Mouse (Mus musculus) kidney, adult 9 months (tissue): Measurements from ENCODE around the gene Hs6st2.

Experiments
- DNase-seq: peaks from one replicate; pipeline ENCODE4 v3.0.0; 2022

The Hs6st2 gene

GRCm38 (mm10) chrX:51581704-51582103 lies 100.0 kb downstream of the Hs6st2 start:
- no peak for DNase-seq

- peak; percentile 11 for DNase-seq
Observed at GRCm38 (mm10) chrX:51561880-51562279, 119.8 kb downstream of the Hs6st2 start.

GRCm38 (mm10) chrX:51539626-51540025 lies 142.0 kb downstream of the Hs6st2 start:
- no peak for DNase-seq

- no peak for DNase-seq
Observed at GRCm38 (mm10) chrX:51537082-51537481, 144.6 kb downstream of the Hs6st2 start.

- no peak for DNase-seq
Observed at GRCm38 (mm10) chrX:51535226-51535625, 146.4 kb downstream of the Hs6st2 start.

- DNase-seq, result no peak
Observed at GRCm38 (mm10) chrX:51531136-51531535, 150.5 kb downstream of the Hs6st2 start.

- DNase-seq, result no peak
Observed at GRCm38 (mm10) chrX:51528601-51529000, 153.1 kb downstream of the Hs6st2 start.

- DNase-seq, result peak; percentile 4
Observed at GRCm38 (mm10) chrX:51514831-51515230, 166.8 kb downstream of the Hs6st2 start.

GRCm38 (mm10) chrX:51506526-51506925 lies 175.1 kb downstream of the Hs6st2 start:
- DNase-seq, result no peak

- no peak for DNase-seq
Observed at GRCm38 (mm10) chrX:51505691-51506090, 176.0 kb downstream of the Hs6st2 start.

- no peak for DNase-seq
Observed at GRCm38 (mm10) chrX:51503781-51504471, 177.7 kb downstream of the Hs6st2 start.

GRCm38 (mm10) chrX:51497831-51498230 lies 183.8 kb downstream of the Hs6st2 start:
- DNase-seq, result no peak

- no peak for DNase-seq
Observed at GRCm38 (mm10) chrX:51488374-51488773, 193.3 kb downstream of the Hs6st2 start.

GRCm38 (mm10) chrX:51469411-51469810 lies 212.2 kb downstream of the Hs6st2 start:
- DNase-seq, result no peak

- no peak for DNase-seq
Observed at GRCm38 (mm10) chrX:51461413-51461812, 220.2 kb downstream of the Hs6st2 start.

- no peak for DNase-seq
Observed at GRCm38 (mm10) chrX:51443366-51443765, 238.3 kb downstream of the Hs6st2 start.

- DNase-seq, result no peak
Observed at GRCm38 (mm10) chrX:51431706-51432105, 249.9 kb downstream of the Hs6st2 start.

GRCm38 (mm10) chrX:51425031-51425430 lies 256.6 kb downstream of the Hs6st2 start:
- DNase-seq, result no peak

- DNase-seq, result no peak
Observed at GRCm38 (mm10) chrX:51410289-51410688, 271.4 kb downstream of the Hs6st2 start.

- DNase-seq, result peak; percentile 14
Observed at GRCm38 (mm10) chrX:51397457-51397856, 284.2 kb downstream of the Hs6st2 start.

- peak; percentile 70 for DNase-seq
Observed at GRCm38 (mm10) chrX:51374670-51375069, 307.0 kb downstream of the Hs6st2 start.

- no peak for DNase-seq
Observed at GRCm38 (mm10) chrX:51372477-51373239, 309.0 kb downstream of the Hs6st2 start.

- no peak for DNase-seq
Observed at GRCm38 (mm10) chrX:51349682-51350081, 332.0 kb downstream of the Hs6st2 start.

- DNase-seq, result no peak
Observed at GRCm38 (mm10) chrX:51343595-51343994, 338.1 kb downstream of the Hs6st2 start.
